Mouse (Mus musculus) testis, postnatal 10 days (tissue): ENCODE measurements around the gene Trp53i11.

Experiments
- DNase-seq: peaks from one replicate; pipeline ENCODE4 v3.0.0; 2021; ENCODE audit warnings: low spot score

Trp53i11 gene

GRCm38 (mm10) chr2:93171929-93172328 is 15.4 kb upstream of the Trp53i11 start:
- no peak for DNase-seq

- DNase-seq, result no peak
Observed at GRCm38 (mm10) chr2:93172460-93172859, 14.9 kb upstream of the Trp53i11 start.

GRCm38 (mm10) chr2:93174159-93174558 is 13.2 kb upstream of the Trp53i11 start:
- no peak for DNase-seq

GRCm38 (mm10) chr2:93175278-93175677 is 12.1 kb upstream of the Trp53i11 start:
- no peak for DNase-seq

- DNase-seq, result no peak
Observed at GRCm38 (mm10) chr2:93175721-93176120, 11.6 kb upstream of the Trp53i11 start.

- no peak for DNase-seq
Observed at GRCm38 (mm10) chr2:93176193-93176798, 11.1 kb upstream of the Trp53i11 start.

- DNase-seq, result peak; percentile 61
Observed at GRCm38 (mm10) chr2:93176871-93177667, 10.3 kb upstream of the Trp53i11 start.

- DNase-seq, result no peak
Observed at GRCm38 (mm10) chr2:93177668-93178312, 9.6 kb upstream of the Trp53i11 start.

- no peak for DNase-seq
Observed at GRCm38 (mm10) chr2:93178313-93178677, 9.1 kb upstream of the Trp53i11 start.

GRCm38 (mm10) chr2:93179603-93180002 is 7.7 kb upstream of the Trp53i11 start:
- no peak for DNase-seq

GRCm38 (mm10) chr2:93180077-93180844 is 7.1 kb upstream of the Trp53i11 start:
- DNase-seq, result no peak

- no peak for DNase-seq
Observed at GRCm38 (mm10) chr2:93182859-93183258, 4.5 kb upstream of the Trp53i11 start.

GRCm38 (mm10) chr2:93188020-93188760 is 842 bp downstream of the Trp53i11 start:
- peak; percentile 57 for DNase-seq

- peak; percentile 68 for DNase-seq
Observed at GRCm38 (mm10) chr2:93188761-93189458, 1.6 kb downstream of the Trp53i11 start.

- no peak for DNase-seq
Observed at GRCm38 (mm10) chr2:93190771-93191487, 3.6 kb downstream of the Trp53i11 start.

GRCm38 (mm10) chr2:93191488-93192181 is 4.3 kb downstream of the Trp53i11 start:
- no peak for DNase-seq

- DNase-seq, result no peak
Observed at GRCm38 (mm10) chr2:93192182-93192560, 4.8 kb downstream of the Trp53i11 start.

GRCm38 (mm10) chr2:93192671-93193080 is 5.3 kb downstream of the Trp53i11 start:
- no peak for DNase-seq

GRCm38 (mm10) chr2:93193806-93194205 is 6.5 kb downstream of the Trp53i11 start:
- no peak for DNase-seq

GRCm38 (mm10) chr2:93198846-93199245 is 11.5 kb downstream of the Trp53i11 start:
- peak; percentile 97 for DNase-seq
